Mouse (Mus musculus) MEL (cell line): Measurements from ENCODE around the gene Rbbp6. TPM values are rescaled to one million over a fixed set of nuclear protein-coding genes. Genes with fewer than 3 reads are reported as not detected.

Experiments used
- DNase-seq: peaks from one replicate; pipeline ENCODE4 v3.0.0; 2011; ENCODE audit warnings: low read depth, low spot score
- H3K27ac ChIP-seq: 2 replicates; pipeline ENCODE4 v1.5.1; 2012; ENCODE audit warnings: low read depth, mild to moderate bottlenecking, control low read depth, low read length, moderate library complexity; ENCODE audit not compliant: control insufficient read depth
- H3K27me3 ChIP-seq, 2 experiments: fragments of 150-350 bp in 1 of 2; sonication (generic) in 1 of 2; 2 replicates each; pipeline ENCODE4 v1.6.1; 2012; ENCODE audit warnings: low read length in 2 of 2, mild to moderate bottlenecking in 2 of 2, improper control_type of control experiment in 1 of 2, moderate library complexity in 1 of 2; ENCODE audit not compliant: insufficient read depth in 2 of 2, control insufficient read depth in 1 of 2
- H3K36me3 ChIP-seq, 2 experiments: 2 replicates each; pipeline ENCODE4 v1.6.1; 2012 to 2014; ENCODE audit warnings: low read length in 2 of 2, improper control_type of control experiment in 1 of 2, inconsistent platforms in 1 of 2, mild to moderate bottlenecking in 1 of 2; ENCODE audit not compliant: insufficient read depth in 2 of 2, control insufficient read depth in 1 of 2
- H3K4me1 ChIP-seq, 2 experiments: fragments of 150-350 bp in 1 of 2; sonication (generic) in 1 of 2; 2 replicates each; pipeline ENCODE4 v1.6.1; 2012; ENCODE audit warnings: low read length in 2 of 2, improper control_type of control experiment in 1 of 2, mild to moderate bottlenecking in 1 of 2; ENCODE audit not compliant: insufficient read depth in 2 of 2, control insufficient read depth in 1 of 2
- H3K4me3 ChIP-seq, 2 experiments: fragments of 150-350 bp in 1 of 2; sonication (generic) in 1 of 2; 2 replicates each; pipeline ENCODE4 v1.5.1; 2012; ENCODE audit warnings: low read depth in 2 of 2, low read length in 2 of 2, mild to moderate bottlenecking in 2 of 2, moderate library complexity in 2 of 2, control low read depth in 1 of 2, improper control_type of control experiment in 1 of 2; ENCODE audit not compliant: control insufficient read depth in 1 of 2, insufficient read depth in 1 of 2
- H3K79me2 ChIP-seq: 2 replicates; pipeline ENCODE4 v1.6.1; 2012; ENCODE audit warnings: mild to moderate bottlenecking, low read length, moderate library complexity; ENCODE audit not compliant: control insufficient read depth, poor library complexity, insufficient read depth
- H3K9ac ChIP-seq: 2 replicates; pipeline ENCODE4 v1.6.1; 2012; ENCODE audit warnings: low read depth, mild to moderate bottlenecking, control low read depth, low read length, moderate library complexity; ENCODE audit not compliant: control insufficient read depth, poor library complexity, severe bottlenecking
- H3K9me3 ChIP-seq: fragments of 150-350 bp; sonication (generic); replicated peaks from 2 replicates; pipeline ENCODE4 v1.6.1; 2012; ENCODE audit warnings: mild to moderate bottlenecking, low read length, improper control_type of control experiment, moderate library complexity; ENCODE audit not compliant: insufficient read depth
- CHD1 ChIP-seq: IDR thresholded peaks from 2 replicates; pipeline ENCODE4 v1.6.1; 2012; ENCODE audit warnings: low read depth, mild to moderate bottlenecking, inconsistent platforms, low read length, improper control_type of control experiment
- CHD2 ChIP-seq: IDR thresholded peaks from 2 replicates; pipeline ENCODE4 v1.6.1; 2011; ENCODE audit warnings: low read length, improper control_type of control experiment
- ELF1 ChIP-seq: IDR thresholded peaks from 2 replicates; pipeline ENCODE4 v1.6.1; 2014; ENCODE audit warnings: low read depth, mild to moderate bottlenecking, inconsistent platforms, low read length, improper control_type of control experiment, moderate library complexity
- EP300 ChIP-seq, 2 experiments: IDR thresholded peaks; 2 replicates each; pipeline ENCODE4 v1.6.1; 2011; ENCODE audit warnings: improper control_type of control experiment in 2 of 2, low read length in 2 of 2, low read depth in 1 of 2, mild to moderate bottlenecking in 1 of 2
- ETS1 ChIP-seq: IDR thresholded peaks from 2 replicates; pipeline ENCODE4 v1.6.1; 2012; ENCODE audit warnings: low read depth, mild to moderate bottlenecking, inconsistent platforms, low read length, improper control_type of control experiment, moderate library complexity
- HCFC1 ChIP-seq: IDR thresholded peaks from 2 replicates; pipeline ENCODE4 v1.6.1; 2012; ENCODE audit warnings: low read depth, mild to moderate bottlenecking, inconsistent platforms, low read length, improper control_type of control experiment, moderate library complexity
- KAT2A ChIP-seq: conservative IDR thresholded peaks from 2 replicates; pipeline ENCODE4 v1.6.1; 2012; ENCODE audit warnings: low read depth, low read length, improper control_type of control experiment, inconsistent platforms
- MAFK ChIP-seq: IDR thresholded peaks from 2 replicates; pipeline ENCODE4 v1.6.1; 2011; ENCODE audit warnings: low read depth, mild to moderate bottlenecking, low read length, improper control_type of control experiment, borderline replicate concordance
- MYB ChIP-seq: IDR thresholded peaks from 2 replicates; pipeline ENCODE4 v1.6.1; 2011; ENCODE audit warnings: mild to moderate bottlenecking, low read depth, low read length, improper control_type of control experiment
- NELFE ChIP-seq: IDR thresholded peaks from 2 replicates; pipeline ENCODE4 v1.6.1; 2011; ENCODE audit warnings: low read depth, low read length, improper control_type of control experiment
- NRF1 ChIP-seq: IDR thresholded peaks from 2 replicates; pipeline ENCODE4 v1.6.1; 2014; ENCODE audit warnings: low read depth, mild to moderate bottlenecking, inconsistent platforms, low read length, improper control_type of control experiment, moderate library complexity; ENCODE audit not compliant: poor library complexity, insufficient read depth, severe bottlenecking
- POLR2AphosphoS2 ChIP-seq: IDR thresholded peaks from 2 replicates; pipeline ENCODE4 v1.6.1; 2011; ENCODE audit warnings: low read length, improper control_type of control experiment
- SIN3A ChIP-seq: IDR thresholded peaks from 2 replicates; pipeline ENCODE4 v1.6.1; 2012; ENCODE audit warnings: low read length, improper control_type of control experiment, inconsistent platforms
- SMC3 ChIP-seq: IDR thresholded peaks from 2 replicates; pipeline ENCODE4 v1.6.1; 2011; ENCODE audit warnings: low read depth, low read length, improper control_type of control experiment
- TBP ChIP-seq: IDR thresholded peaks from 2 replicates; pipeline ENCODE4 v1.8.0; 2011; ENCODE audit warnings: low read depth, low read length, improper control_type of control experiment
- UBTF ChIP-seq: IDR thresholded peaks from 2 replicates; pipeline ENCODE4 v1.6.1; 2012; ENCODE audit warnings: low read depth, mild to moderate bottlenecking, inconsistent platforms, low read length, improper control_type of control experiment, moderate library complexity, borderline replicate concordance; ENCODE audit not compliant: insufficient read depth
- ZC3H11A ChIP-seq: IDR thresholded peaks from 2 replicates; pipeline ENCODE4 v1.6.1; 2012; ENCODE audit warnings: low read depth, mild to moderate bottlenecking, inconsistent platforms, low read length, improper control_type of control experiment
- ZKSCAN1 ChIP-seq: IDR thresholded peaks from 2 replicates; pipeline ENCODE4 v1.6.1; 2012; ENCODE audit warnings: low read depth, mild to moderate bottlenecking, inconsistent platforms, low read length, improper control_type of control experiment, moderate library complexity
- ZNF384 ChIP-seq: IDR thresholded peaks from 2 replicates; pipeline ENCODE4 v1.6.1; 2012; ENCODE audit warnings: low read depth, mild to moderate bottlenecking, inconsistent platforms, low read length, improper control_type of control experiment
- polyA plus RNA-seq, 2 experiments: library from polyadenylated mRNA; stranded (reverse) in 1 of 2; unstranded in 1 of 2; fragments of >175 nt in 1 of 2; fragments of >200 nt in 1 of 2; gene quantifications; 2 replicates each; pipeline versions ENCODE4 v1.2.1 to v1.2.4; 2012; ENCODE audit warnings: low replicate concordance in 2 of 2, low read depth in 1 of 2; ENCODE audit not compliant: insufficient read length in 2 of 2, insufficient read depth in 1 of 2, missing spikeins in 1 of 2
- total RNA-seq: library from RNA; depleted of rRNA; stranded (reverse); fragments of 300-350 nt; gene quantifications from 2 replicates; pipeline ENCODE4 v1.2.3, GENCODE M21; 2012

Gene Rbbp6
- total and polyA plus RNA-seq, 3 experiments: 22.7 to 70.6 TPM; not detected in 1

GRCm38 (mm10) chr7:123030709-123031181 lies 65.3 kb downstream of the Rbbp6 start:
- Histone ChIP-seq H3K4me3 (no peak overlapping the region), H3K27ac (no peak overlapping the region), H3K9me3 (no peaks in the 10 kb centered on the region), H3K27me3 (peaks cover 0 to 3% of the 10 kb centered on the region in 2 experiments; a peak in 2 of 4 replicates), H3K9ac (no peak overlapping the region), H3K36me3 (no peaks in the 10 kb centered on the region)
- DNase-seq: no peak
- TF ChIP-seq CHD2: no peak
- TF ChIP-seq ZC3H11A: no peak
- no peak for TF ChIP-seq ELF1
- TF ChIP-seq SIN3A: no peak
- no peak for TF ChIP-seq KAT2A
- TF ChIP-seq MAFK: no peak
- TF ChIP-seq MYB: no peak
- TF ChIP-seq ZNF384: no peak
- TF ChIP-seq POLR2AphosphoS2: no peak
- TF ChIP-seq ETS1: no peak
- no peak for TF ChIP-seq CHD1
- no peak for TF ChIP-seq SMC3
- no peak for TF ChIP-seq HCFC1
- no peak for TF ChIP-seq TBP
- TF ChIP-seq NRF1: no peak
- TF ChIP-seq, all 39 proteins: peak for 0
- Histone ChIP-seq H3K4me1 (no peaks in the 10 kb centered on the region), H3K79me2 (no peaks in the 10 kb centered on the region)

- Histone ChIP-seq H3K36me3 (no peaks in the 10 kb centered on the region), H3K4me1 (no peaks in the 10 kb centered on the region), H3K9me3 (no peaks in the 10 kb centered on the region), H3K79me2 (no peaks in the 10 kb centered on the region), H3K4me3 (no peak overlapping the region), H3K27ac (no peak overlapping the region), H3K9ac (no peak overlapping the region), H3K27me3 (peaks cover 0 to 3% of the 10 kb centered on the region in 2 experiments; a peak in 2 of 4 replicates)
- DNase-seq: no peak
- TF ChIP-seq NELFE: no peak
- TF ChIP-seq MAFK: no peak
- TF ChIP-seq EP300 (IDR thresholded peaks at IDR 0.05; ENCODE audit: low read depth in 1 of 2, low read length in 2 of 2): no peak
- no peak for TF ChIP-seq ZKSCAN1
- no peak for TF ChIP-seq UBTF
Measured at GRCm38 (mm10) chr7:123031211-123031743, 65.8 kb downstream of the Rbbp6 start.
